Mouse (Mus musculus) gastrocnemius, adult 18-20 months (tissue): ENCODE data around the gene Rgs7. TPM values are rescaled to one million over a fixed set of nuclear protein-coding genes. Genes with fewer than 3 reads are reported as not detected.

Experiments used
- DNase-seq: peaks from one replicate; pipeline ENCODE4 v3.0.0; 2021; ENCODE audit warnings: low spot score
- total RNA-seq, 2 experiments: library from RNA; stranded (reverse); gene quantifications; 2 replicates each; pipeline ENCODE4 v1.2.3; 2021

Gene Rgs7
- total RNA-seq, 2 experiments from 2014 or later, result 0.19 to 0.27 TPM

GRCm38 (mm10) chr1:175028716-175029204 is 463.5 kb downstream of the Rgs7 start:
- no peak for DNase-seq

GRCm38 (mm10) chr1:175028267-175028666 is 464.0 kb downstream of the Rgs7 start:
- DNase-seq, result no peak

- no peak for DNase-seq
Observed at GRCm38 (mm10) chr1:175025781-175026309, 466.5 kb downstream of the Rgs7 start.

GRCm38 (mm10) chr1:175024136-175024535 is 468.2 kb downstream of the Rgs7 start:
- DNase-seq, result no peak

Other genes with a start within 250 kb of the Rgs7 start
- gene Kmo, start 127.9 kb upstream of the Rgs7 start, total RNA-seq, result under 1 TPM; 0.09 to 0.14 TPM
- 100 to 1,000 TPM; 241 to 256 TPM for gene Fh1, start 133.1 kb upstream of the Rgs7 start, total RNA-seq
- 1 to 10 TPM; 2.8 to 3.8 TPM for gene Opn3, start 200.3 kb upstream of the Rgs7 start, total RNA-seq
- gene Chml, start 200.4 kb upstream of the Rgs7 start, total RNA-seq, result 1 to 10 TPM; 2.9 to 4.9 TPM
- gene Wdr64, start 206.1 kb upstream of the Rgs7 start, total RNA-seq, result not detected